Mouse (Mus musculus) layer of hippocampus, adult 9-10 months (tissue): ENCODE data around the gene Gm20852.
"Not testable (repeated sequence)": the region's sequence is repeated elsewhere in the genome, so short reads cannot be mapped to it uniquely, and the experiment has no call there.

Experiments
- DNase-seq: peaks from one replicate; pipeline ENCODE4 v3.0.0; 2022; ENCODE audit warnings: low spot score

The Gm20852 gene

DNA sequence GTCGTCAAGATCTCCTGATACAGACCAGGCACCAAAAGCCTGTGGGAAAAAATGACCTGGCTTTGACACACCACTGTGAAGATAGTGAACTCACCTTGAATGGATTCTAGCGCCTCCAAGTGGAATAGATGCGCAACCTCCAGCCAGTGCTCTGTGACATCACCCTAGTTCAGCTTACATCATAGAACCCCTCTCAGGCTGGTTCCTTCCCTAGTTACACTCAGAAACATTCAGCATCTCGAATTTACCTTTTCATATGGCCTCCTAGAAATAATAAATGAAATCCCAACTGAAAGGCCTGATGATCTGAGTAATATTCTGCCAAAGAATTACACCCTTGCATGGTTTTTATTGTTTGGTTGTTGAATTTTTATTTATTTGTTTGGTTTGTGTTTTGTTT, at the start of gene Gm20852:
TSS of gene Gm20852 (minus strand) at position 101 of the 400 bp plus-strand sequence.
- not testable (repeated sequence) for DNase-seq
